Mouse (Mus musculus) stomach, postnatal 0 days (tissue): ENCODE results near the gene Rbm24.

ENCODE experiments used
- CTCF ChIP-seq: IDR thresholded peaks from 2 replicates; pipeline ENCODE4 v1.5.1; 2016; ENCODE audit warnings: antibody characterized with exemption, low read depth, mild to moderate bottlenecking, moderate library complexity
- EP300 ChIP-seq: optimal IDR thresholded peaks from 2 replicates; pipeline ENCODE3; 2016; ENCODE audit warnings: antibody characterized with exemption

GRCm38 (mm10) chr13:46393936-46394335 is 24.3 kb upstream of the Rbm24 start:
- no peak for TF ChIP-seq EP300
- no peak for TF ChIP-seq CTCF
